Mouse (Mus musculus) urinary bladder, postnatal 36 days (tissue): ENCODE results near the gene Tcf7l2.

ENCODE experiments used
- DNase-seq, 2 experiments: peaks; one replicate each; pipeline ENCODE4 v3.0.0; 2022; ENCODE audit warnings: low spot score in 2 of 2, mixed read lengths in 1 of 2

Tcf7l2 gene

GRCm38 (mm10) chr19:55902573-55903385 lies 161.2 kb downstream of the Tcf7l2 start:
- DNase-seq = no peak

GRCm38 (mm10) chr19:55909039-55909438 lies 167.4 kb downstream of the Tcf7l2 start:
- no peak for DNase-seq

- DNase-seq = no peak
Observed at GRCm38 (mm10) chr19:55911941-55912340, 170.3 kb downstream of the Tcf7l2 start.

DNA sequence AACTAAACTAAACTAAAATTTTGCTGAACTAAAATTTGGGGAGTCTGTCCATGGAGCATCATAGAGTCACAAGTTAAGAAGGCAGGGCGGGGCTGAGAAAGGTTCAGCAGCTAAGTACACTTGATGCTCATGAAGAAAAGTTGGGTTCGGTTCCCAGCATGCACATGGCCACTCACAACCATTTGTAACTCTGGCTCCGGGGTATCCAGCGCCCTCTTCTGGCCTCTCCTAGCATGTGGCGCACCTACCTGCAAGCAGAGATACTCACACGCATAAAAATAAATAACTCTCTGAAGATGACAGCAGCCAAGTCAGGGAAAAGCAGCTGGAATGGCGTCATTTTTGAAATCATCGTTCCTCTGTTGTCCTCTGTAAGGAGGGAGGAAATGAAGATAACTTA lies 171.2 kb downstream of the Tcf7l2 start:
- no peak for DNase-seq

DNA sequence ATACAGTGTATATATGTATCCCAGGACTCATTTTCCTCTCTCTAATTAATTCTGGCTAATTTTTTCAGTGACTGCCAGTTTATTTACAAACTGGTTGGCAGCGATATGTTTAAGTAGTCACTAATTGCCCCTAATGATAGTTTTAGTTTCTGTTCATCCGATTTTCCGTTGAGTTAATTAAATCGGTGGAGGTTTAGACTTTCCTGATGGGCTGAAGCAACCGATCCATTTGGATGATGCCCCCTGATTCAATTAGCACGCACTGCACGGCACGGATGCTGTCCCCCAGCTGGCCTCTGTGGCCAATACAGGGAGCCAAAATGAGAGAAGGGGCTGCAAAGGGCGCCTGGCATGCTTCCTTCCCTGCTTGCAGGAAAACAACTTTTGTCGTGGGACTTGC lies 172.0 kb downstream of the Tcf7l2 start:
- no peak for DNase-seq

GRCm38 (mm10) chr19:55914614-55915211 lies 173.1 kb downstream of the Tcf7l2 start:
- no peak for DNase-seq

DNA sequence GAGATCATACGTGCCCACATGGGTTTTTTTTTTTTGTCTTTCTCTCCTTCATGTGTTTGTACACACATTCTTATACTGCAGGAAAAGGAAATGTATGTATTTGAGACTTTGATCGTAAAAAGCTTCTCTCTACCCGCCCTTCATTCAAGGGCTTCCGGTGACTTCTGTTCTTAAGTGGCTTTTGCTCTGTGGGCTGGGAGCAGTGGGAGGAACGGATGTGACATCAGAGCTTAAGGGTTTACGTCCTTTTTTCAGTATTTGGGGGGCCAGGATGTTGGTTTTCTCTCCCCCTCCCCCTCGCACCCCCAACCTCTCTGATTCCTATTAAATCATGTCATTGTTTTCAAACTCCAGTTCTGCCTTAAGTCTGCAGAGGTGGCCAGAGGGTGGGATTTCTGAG lies 173.9 kb downstream of the Tcf7l2 start:
- no peak for DNase-seq

DNA sequence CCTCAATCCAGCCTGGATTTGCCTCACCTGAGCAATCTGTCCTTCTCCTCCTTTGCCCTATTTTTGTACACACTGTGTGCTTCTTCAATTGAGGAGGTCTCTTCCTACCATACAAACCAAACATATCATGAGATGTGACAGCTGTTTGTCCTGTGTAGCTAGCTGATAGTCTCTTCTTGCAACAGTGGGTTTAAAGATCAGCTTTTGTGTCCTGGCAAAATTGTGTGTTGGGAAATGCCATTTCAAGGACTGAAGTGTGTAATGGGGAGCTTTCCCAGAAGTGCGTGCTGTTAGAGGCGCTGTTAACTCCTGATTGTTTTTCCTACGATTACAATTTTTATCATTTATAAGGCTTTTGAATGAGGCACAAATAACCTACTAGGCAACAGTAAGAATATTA lies 174.6 kb downstream of the Tcf7l2 start:
- DNase-seq = no peak

DNA sequence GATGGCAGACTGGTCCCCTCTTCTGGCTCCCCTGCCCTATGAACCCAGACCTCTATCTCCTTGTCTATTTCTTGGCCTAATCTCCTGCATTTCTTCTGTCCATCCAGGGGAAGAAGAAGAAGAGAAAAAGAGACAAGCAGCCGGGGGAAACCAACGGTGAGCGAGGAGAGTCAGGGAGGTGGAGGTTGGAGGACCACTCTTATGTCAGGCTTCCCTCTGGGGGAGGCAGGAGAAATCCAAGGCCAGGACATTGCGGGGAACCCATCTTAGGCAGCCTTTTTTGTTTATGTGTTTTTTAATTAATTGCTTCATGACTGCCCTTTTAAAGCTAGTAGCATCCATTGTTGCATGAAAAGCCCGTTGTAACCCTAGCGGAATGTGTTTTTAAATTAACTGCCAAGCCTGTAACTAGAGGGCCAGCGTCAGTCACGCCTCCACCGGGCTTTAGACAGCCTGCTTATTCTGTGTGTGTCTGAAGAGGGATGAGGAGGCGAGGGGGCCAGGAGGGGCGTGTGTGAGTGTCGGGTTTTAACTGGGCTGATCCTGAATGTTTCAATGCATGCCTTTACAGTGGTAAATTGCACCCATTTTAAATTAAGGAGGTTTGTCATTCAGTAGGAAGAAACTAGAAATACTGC lies 182.3 kb downstream of the Tcf7l2 start:
- no peak for DNase-seq

GRCm38 (mm10) chr19:55924800-55925199 lies 183.2 kb downstream of the Tcf7l2 start:
- no peak for DNase-seq

GRCm38 (mm10) chr19:55925425-55925803 lies 183.8 kb downstream of the Tcf7l2 start:
- no peak for DNase-seq

GRCm38 (mm10) chr19:55925804-55926521 lies 184.3 kb downstream of the Tcf7l2 start:
- DNase-seq = no peak

- DNase-seq = no peak
Observed at GRCm38 (mm10) chr19:55926858-55927673, 185.4 kb downstream of the Tcf7l2 start.

DNA sequence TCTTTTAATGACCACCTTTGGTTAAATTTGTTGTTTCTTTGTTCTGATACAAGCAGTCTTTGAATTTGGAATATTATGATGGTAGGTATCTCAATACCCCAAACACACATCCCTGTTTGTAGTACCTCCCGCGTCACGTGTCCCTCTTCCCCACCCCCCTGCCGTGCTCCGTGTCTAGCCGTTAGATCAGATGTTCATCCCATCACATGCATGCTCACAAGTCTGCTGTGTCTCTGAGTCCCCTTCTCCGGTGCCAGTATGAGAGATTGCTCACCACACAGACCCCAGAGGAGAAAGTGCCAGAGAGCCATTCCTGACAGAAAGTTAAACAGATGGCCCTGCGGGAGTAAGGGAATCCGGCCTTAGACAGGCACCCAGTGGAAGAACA lies 186.0 kb downstream of the Tcf7l2 start:
- no peak for DNase-seq

- DNase-seq = no peak
Observed at GRCm38 (mm10) chr19:55928674-55929073, 187.1 kb downstream of the Tcf7l2 start.

DNA sequence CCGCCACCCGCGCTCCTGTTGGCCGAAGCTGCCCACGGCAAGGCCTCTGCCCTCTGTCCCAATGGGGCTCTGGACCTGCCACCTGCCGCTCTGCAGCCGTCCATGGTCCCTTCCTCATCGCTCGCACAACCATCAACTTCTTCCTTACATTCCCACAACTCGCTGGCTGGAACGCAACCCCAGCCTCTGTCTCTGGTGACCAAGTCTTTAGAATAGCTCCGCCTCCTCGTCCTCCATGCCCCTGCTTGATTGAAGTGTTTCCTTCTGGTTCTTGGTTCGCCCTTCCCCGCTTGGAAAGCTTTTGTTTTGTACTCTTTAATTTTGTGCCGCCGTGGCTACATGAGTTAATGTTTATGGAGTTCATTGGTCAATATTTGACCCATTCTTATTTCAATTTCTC lies 190.0 kb downstream of the Tcf7l2 start:
- DNase-seq = no peak

DNA sequence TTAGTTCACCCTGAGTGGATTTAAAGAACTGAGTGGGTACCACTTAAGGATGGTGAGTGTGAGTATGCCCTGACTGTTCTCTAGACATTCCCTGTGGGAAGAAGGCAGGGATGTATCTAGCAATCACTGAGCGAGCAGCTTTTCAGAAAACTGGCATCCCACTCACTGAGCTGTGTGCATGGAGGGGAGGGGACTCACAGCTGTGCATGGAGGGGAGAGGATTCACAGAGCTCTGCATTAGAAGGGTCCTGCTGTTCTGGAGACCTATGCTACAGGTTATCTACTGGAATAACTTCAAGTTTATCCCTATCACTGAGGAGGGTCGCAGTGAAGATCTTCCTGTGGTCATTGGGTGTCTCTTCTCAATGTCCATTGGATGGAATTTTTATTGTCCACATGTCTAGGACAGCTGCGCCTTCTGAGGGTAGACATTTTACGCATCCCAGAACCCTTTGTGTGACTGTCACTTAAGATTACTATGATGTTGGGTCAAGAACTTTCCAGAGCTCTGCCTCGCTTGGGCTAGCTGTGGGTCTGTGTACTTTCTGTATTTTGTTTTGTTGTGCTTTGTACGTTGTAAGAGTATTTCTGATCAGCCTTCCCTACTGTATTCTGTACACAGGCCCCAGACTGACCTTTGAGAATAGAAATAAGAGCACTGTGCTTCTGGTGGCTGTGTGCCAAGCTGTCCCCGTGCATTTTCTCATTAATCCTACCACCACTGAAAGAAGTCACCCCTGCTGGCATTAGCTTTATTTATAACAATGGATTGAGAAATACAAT lies 192.5 kb downstream of the Tcf7l2 start:
- no peak for DNase-seq

- DNase-seq = no peak
Observed at GRCm38 (mm10) chr19:55934730-55935003, 193.0 kb downstream of the Tcf7l2 start.

- DNase-seq = no peak
Observed at GRCm38 (mm10) chr19:55937026-55937425, 195.4 kb downstream of the Tcf7l2 start.

GRCm38 (mm10) chr19:55938254-55939046 lies 196.8 kb downstream of the Tcf7l2 start:
- DNase-seq = no peak
